Mouse (Mus musculus) midbrain, embryonic 11.5 days (tissue): ENCODE data around the gene Rab2b. TPM values are rescaled to one million over a fixed set of nuclear protein-coding genes. Genes with fewer than 3 reads are reported as not detected.
A peak's percentile ranks its signal among the peaks of the same experiment; 100 is the strongest.

ENCODE experiments used
- ATAC-seq: fragments of 200-750 bp; cut with Nextera tagmentation; 2 replicates; pipeline ENCODE4 v1.8.0; 2017; ENCODE audit warnings: moderate TSS enrichment, moderate library complexity; ENCODE audit not compliant: low FRiP score
- DNase-seq: peaks from one replicate; pipeline ENCODE4 v3.0.0; 2015; ENCODE audit warnings: low spot score; ENCODE audit errors: missing footprints
- H3K27ac ChIP-seq: fragments of 300-500 bp; sonication (generic); 2 replicates; pipeline ENCODE4 v1.5.1; 2014; ENCODE audit warnings: low read depth, low read length
- H3K27me3 ChIP-seq: fragments of 300-500 bp; sonication (generic); 2 replicates; pipeline ENCODE4 v1.6.1; 2014; ENCODE audit warnings: mild to moderate bottlenecking, low read length, moderate library complexity, mixed read lengths; ENCODE audit not compliant: control insufficient read depth, insufficient read depth
- H3K36me3 ChIP-seq: fragments of 300-500 bp; sonication (generic); 2 replicates; pipeline ENCODE4 v1.6.1; 2014; ENCODE audit warnings: mild to moderate bottlenecking, low read length, moderate library complexity, mixed read lengths; ENCODE audit not compliant: control insufficient read depth, insufficient read depth
- H3K4me1 ChIP-seq: fragments of 300-500 bp; sonication (generic); 2 replicates; pipeline ENCODE4 v1.6.1; 2014; ENCODE audit warnings: low read length; ENCODE audit not compliant: control insufficient read depth, insufficient read depth
- H3K4me2 ChIP-seq: fragments of 300-500 bp; sonication (generic); 2 replicates; pipeline ENCODE4 v1.6.1; 2014; ENCODE audit warnings: mild to moderate bottlenecking, moderate library complexity
- H3K4me3 ChIP-seq: fragments of 300-500 bp; sonication (generic); 2 replicates; pipeline ENCODE4 v1.5.1; 2014; ENCODE audit warnings: low read depth, low read length
- H3K9ac ChIP-seq: fragments of 300-500 bp; sonication (generic); 2 replicates; pipeline ENCODE4 v1.6.1; 2014; ENCODE audit warnings: low read length
- H3K9me3 ChIP-seq: fragments of 300-500 bp; sonication (generic); 2 replicates; pipeline ENCODE4 v1.6.1; 2016; ENCODE audit warnings: low read length; ENCODE audit not compliant: control insufficient read depth
- WGBS: fragments of 180-500 bp; shearing (Covaris S2); extraction: QIAGEN DNeasy Blood & Tissue Kit; methylation state at CpG from one replicate; pipeline ENCODE4 v1.1.7; 2014; 5-methylcytosine and 5-hydroxymethylcytosine counted together
- polyA plus RNA-seq: library from polyadenylated mRNA; unstranded; fragments of >200 nt; fragmentation: Nextera tagmentation; extraction: Ambion mirVana; gene quantifications from 2 replicates; pipeline ENCODE4 v1.2.1, GENCODE M21; 2014

Gene Rab2b
- 39.1 and 41.9 TPM in 2 replicates for polyA plus RNA-seq

DNA sequence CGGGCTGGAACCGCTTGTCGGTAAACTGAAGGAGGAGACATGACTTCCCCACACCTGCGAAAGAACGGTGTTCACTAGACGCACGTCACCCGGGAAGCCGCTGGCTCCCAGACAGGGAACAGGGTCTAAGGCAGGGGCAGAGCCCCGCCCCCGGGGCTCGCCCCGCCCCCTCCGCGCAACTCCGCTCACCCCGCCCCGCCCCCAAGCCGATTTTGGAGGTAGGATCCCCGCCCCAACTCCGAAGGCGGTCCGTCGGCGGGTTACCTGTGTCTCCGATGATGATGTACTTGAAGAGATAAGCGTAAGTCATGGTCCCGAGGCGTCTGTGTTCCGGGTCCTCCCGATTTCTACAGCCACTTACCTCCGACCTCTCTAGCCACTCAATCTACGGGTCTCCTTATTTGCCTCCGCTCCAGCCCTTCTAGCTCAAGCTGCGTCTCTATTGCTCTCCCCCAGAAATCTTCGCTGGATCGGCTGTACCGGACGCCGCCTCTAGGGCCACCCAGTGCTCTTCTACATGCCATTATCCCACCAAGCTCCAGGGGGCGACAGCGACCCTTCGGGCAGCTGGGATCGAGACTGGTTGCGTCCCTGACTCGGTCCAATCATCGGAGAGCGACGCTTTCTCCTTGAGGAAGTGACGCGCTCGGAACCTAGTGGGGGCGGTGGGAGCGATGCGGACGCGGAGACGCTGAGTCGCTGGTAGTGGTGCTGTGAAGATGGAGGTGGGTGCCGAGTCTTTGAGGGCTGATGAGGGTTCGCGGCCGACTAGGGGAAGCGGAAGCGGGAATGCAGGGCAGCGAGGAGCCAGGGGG lies at the start of gene Rab2b, which contains the start of gene Tox4:
Gene Rab2b (minus strand): TSS at position 614 of the 815 bp plus-strand sequence.
Gene Tox4 (plus strand): TSS at position 215 of the 815 bp plus-strand sequence.
- peaks cover 3% of the 10 kb centered on the region; the same call in 1 of the 2 replicates for H3K4me1 ChIP-seq
- peak; percentile 98 for ATAC-seq
- H3K4me3 ChIP-seq, result peak within 1 kb of the TSS; percentile 84
- H3K36me3 ChIP-seq, result no peaks in the 10 kb centered on the region
- H3K9ac ChIP-seq, result peak within 1 kb of the TSS; percentile 83
- no peaks in the 10 kb centered on the region for H3K27me3 ChIP-seq
- peak within 1 kb of the TSS; percentile 77 for H3K4me2 ChIP-seq
- DNase-seq, result peak; percentile 99
- H3K27ac ChIP-seq, result peak within 1 kb of the TSS; percentile 51
- H3K9me3 ChIP-seq, result no peaks in the 10 kb centered on the region
- WGBS, result under 1% methylated on average over 60 of the region's 66 CpGs

DNA sequence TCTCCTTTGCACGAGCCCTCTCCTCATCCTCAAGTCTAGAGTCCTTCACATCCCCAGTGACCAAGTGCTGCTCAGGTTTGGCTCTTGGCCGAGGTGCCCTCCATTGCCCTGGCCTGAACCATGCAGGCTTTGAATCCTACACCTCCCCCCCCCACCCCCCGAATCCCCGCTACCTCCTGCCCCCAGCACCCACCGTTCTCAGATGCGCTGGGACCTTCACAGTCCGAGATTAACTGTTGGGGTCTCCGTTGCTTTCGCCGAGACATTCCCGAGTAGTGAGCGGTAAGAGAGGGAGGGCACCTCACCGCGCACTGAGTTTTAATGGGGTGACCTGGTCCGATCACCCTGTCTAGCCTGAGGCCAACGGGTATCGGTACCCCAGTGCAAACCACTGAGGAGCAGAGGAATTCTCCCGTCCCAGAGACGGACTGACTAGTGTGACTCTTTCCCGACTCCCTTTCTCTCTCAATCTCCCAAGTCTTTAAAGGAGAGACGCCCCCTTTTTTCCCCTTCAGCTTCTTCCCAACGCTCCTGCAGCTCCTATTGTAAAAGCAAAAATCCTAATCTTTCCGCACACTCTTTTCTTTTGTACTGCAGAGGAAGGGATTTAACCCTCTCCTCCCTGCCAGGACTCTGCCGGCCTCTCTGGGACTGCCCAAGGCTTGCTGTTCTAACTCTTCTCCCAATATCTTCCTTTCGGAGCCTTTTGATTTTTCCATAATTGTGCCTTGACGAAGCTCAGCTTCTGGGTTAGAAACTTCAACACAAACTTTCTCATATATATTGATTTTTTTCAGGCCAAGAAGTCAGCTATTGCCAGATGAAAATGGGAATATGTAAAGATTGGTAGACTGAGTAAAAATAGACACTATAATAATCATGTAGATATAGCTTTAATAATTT lies 48.8 kb upstream of the Rab2b start, which contains the start of gene Sall2:
Gene Sall2 (minus strand): TSS at position 853 of the 903 bp plus-strand sequence.
- peak; percentile 64 for ATAC-seq
- under 1% methylated on average over 26 of the region's 26 CpGs for WGBS
- Histone ChIP-seq H3K4me1 (peaks cover 41% of the 10 kb centered on the region), H3K4me3 (peak within 1 kb of the TSS; percentile 67), H3K9me3 (no peaks in the 10 kb centered on the region), H3K36me3 (no peaks in the 10 kb centered on the region), H3K9ac (peak within 1 kb of the TSS; percentile 84), H3K27ac (peak within 1 kb of the TSS; percentile 96), H3K4me2 (peak within 1 kb of the TSS; percentile 70), H3K27me3 (no peaks in the 10 kb centered on the region)
- DNase-seq, result peak; percentile 96

DNA sequence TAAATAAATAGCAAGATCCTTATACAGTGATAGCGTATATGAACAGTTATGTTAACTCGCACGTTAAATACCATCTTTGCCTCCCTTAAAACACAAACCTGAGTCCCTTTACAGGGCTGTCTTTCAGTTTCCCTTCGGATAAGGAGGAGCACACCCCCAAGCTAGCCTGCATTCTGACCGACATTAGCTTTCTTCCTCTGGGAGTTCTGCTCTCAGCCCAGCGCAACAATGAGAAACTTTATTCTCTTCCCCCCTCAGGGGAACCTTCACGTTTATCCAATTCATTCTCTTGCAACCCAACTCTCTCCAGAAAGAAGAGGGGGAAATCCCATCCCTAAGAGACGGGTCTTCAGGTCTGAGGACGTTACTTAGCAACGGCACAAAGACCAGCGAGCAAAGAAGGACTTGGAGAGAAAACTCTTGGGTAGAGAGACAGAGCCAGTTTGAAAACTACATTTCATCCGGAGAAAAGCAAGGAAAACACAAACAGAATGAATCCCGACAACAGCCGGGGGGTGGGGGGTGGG lies 48.1 kb upstream of the Rab2b start:
- DNase-seq, result peak; percentile 95
- peaks cover 41% of the 10 kb centered on the region for H3K4me1 ChIP-seq

DNA sequence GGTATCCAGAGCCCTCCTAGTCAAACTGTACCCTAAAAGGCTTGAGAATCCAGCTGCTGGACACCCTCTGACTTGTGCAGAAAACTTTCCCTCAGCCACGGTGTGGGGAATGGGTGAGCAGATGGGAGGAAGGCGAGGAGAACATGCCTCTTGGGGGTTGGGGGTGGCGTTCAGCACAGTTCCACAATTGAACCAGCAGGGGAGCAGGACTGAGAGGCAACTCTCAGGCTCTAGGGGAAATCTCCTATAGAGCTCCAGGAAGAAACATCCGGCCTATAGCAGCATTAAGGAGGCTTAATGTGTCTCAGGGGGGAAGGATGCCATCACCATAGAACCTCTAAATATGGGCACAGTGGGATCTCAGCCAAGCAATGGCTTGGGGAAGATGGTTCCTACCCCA lies 46.5 kb upstream of the Rab2b start:
- Histone ChIP-seq H3K4me1 (peaks cover 29% of the 10 kb centered on the region), H3K27ac (peak overlapping the region; percentile 17; the same call in 1 of the 2 replicates), H3K36me3 (no peaks in the 10 kb centered on the region), H3K4me3 (peak overlapping the region; percentile 67), H3K9me3 (no peaks in the 10 kb centered on the region), H3K4me2 (peak overlapping the region; percentile 70), H3K27me3 (no peaks in the 10 kb centered on the region), H3K9ac (peak overlapping the region; percentile 84)
- peak; percentile 94 for DNase-seq
- peak; percentile 27 for ATAC-seq
- 3% methylated on average over 4 of the region's 4 CpGs for WGBS

More for the DNA sequence above, 48.1 kb upstream of the Rab2b start:
- Histone ChIP-seq H3K9ac (peak overlapping the region; percentile 84), H3K4me2 (peak overlapping the region; percentile 70), H3K27me3 (no peaks in the 10 kb centered on the region), H3K27ac (peak overlapping the region; percentile 96), H3K9me3 (no peaks in the 10 kb centered on the region), H3K4me3 (peak overlapping the region; percentile 67), H3K36me3 (no peaks in the 10 kb centered on the region)
- ATAC-seq, result peak; percentile 74
- WGBS, result under 1% methylated on average over 14 of the region's 14 CpGs

DNA sequence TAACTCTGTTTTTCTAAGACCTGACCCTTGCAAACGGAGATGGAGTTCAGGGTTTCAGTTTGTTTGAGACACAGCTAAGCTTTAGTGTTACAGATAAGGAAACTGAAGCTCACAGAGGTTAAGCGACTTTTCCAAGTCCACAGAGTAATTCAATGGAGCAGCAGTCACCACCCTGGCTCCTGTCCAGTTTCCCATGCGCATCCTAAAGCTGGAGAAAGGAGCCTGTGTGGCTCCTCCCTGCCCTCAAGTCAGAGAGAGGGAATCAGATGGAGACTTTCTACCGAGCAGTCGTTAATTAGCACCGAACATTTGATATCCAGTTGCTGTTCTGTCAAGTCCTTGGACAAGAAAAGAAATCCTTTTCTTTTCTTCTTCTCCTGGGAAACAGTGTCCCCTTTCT lies 40.0 kb upstream of the Rab2b start:
- no peaks in the 10 kb centered on the region for H3K9me3 ChIP-seq
- DNase-seq, result no peak
- no peak overlapping the region for H3K9ac ChIP-seq
- 84% methylated on average over 6 of the region's 6 CpGs for WGBS
- no peak overlapping the region for H3K4me2 ChIP-seq
- no peak overlapping the region for H3K4me3 ChIP-seq
- H3K36me3 ChIP-seq, result peaks cover 9% of the 10 kb centered on the region
- no peak for ATAC-seq
- no peak overlapping the region for H3K27ac ChIP-seq
- no peaks in the 10 kb centered on the region for H3K27me3 ChIP-seq
- peaks cover 19% of the 10 kb centered on the region for H3K4me1 ChIP-seq

DNA sequence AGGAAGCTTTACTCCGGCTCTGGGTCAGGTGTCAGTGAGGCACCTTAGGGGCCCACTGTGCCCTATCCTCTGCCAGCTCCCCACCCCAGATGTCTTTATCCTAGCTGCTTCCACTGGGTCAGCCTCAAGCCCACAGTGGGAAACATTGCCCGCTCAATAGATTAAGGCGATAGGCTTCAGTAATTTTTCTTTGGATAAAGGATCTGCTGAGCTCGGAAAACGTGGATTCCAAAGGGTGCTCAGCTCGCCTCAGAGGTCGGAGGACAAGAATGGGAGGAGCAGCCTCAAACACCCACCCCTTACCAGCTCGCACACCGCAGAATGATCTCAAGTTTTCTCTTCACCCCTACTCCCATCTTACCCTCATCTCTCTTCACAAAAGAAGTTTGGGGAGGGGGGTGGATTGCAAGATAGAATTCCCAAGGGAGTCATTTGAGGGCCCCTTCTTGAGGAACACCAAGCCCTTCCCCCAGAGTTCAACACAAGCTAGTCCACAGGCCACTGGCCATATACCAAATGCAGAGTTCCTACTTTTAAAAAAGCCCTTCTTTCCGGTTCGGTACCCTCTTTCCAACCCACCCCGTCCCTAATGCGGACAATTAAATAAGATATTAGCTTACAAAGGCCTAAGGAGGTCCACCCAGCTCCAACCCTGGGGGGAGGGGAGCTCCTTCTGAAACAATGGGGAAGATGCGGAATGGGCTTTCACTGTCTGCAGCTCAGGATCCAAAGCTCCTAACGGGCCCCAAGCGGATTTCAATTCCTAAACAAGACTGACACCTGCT lies 37.3 kb upstream of the Rab2b start:
- peak overlapping the region; percentile 87 for H3K4me2 ChIP-seq
- H3K4me1 ChIP-seq, result peaks cover 29% of the 10 kb centered on the region
- peaks cover 35% of the 10 kb centered on the region for H3K36me3 ChIP-seq
- peak overlapping the region; percentile 78 for H3K9ac ChIP-seq
- ATAC-seq (peak; percentile 86), DNase-seq (peak; percentile 96)
- WGBS, result 1% methylated on average over 16 of the region's 16 CpGs
- H3K27ac ChIP-seq, result peak overlapping the region; percentile 91
- H3K9me3 ChIP-seq, result no peaks in the 10 kb centered on the region
- no peaks in the 10 kb centered on the region for H3K27me3 ChIP-seq
- H3K4me3 ChIP-seq, result peak overlapping the region; percentile 53

DNA sequence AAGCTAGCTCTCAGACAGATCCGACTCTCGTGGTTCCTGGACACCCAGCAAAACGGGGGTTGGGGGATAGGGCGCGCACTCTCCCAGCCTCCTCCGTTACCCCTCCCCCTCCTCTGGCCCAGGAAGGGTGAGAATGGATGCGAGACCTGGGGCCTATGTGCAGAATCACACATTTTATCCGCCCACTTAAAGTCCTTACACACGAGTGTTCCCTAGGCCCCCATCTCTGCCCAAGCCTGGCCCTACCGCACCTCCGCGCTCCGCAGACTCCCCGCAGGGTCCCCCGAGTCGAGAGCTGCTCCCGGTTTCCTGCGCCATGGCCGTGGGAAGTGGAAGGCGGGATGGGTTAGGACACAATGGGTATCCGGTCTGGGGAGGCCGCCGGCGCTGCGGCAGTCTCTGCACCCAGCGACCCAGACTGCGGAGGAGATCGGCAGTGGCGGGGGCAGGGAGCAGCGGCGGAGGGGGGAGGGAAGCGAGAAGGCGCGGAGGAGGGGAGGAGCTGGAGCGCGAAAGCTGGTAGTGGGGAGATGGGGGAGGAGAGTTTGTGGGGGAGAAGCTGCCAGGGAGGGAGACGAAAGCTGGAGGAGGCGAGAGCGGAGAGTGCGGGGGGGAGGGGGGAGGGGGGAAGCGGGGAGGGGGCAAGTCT lies 36.6 kb upstream of the Rab2b start:
- peak overlapping the region; percentile 78 for H3K9ac ChIP-seq
- H3K9me3 ChIP-seq, result no peaks in the 10 kb centered on the region
- H3K4me1 ChIP-seq, result peaks cover 29% of the 10 kb centered on the region
- peaks cover 42% of the 10 kb centered on the region for H3K36me3 ChIP-seq
- H3K4me3 ChIP-seq, result peak overlapping the region; percentile 53
- DNase-seq (peak; percentile 97), ATAC-seq (peak; percentile 89)
- WGBS, result under 1% methylated on average over 31 of the region's 41 CpGs
- H3K27me3 ChIP-seq, result no peaks in the 10 kb centered on the region
- peak overlapping the region; percentile 91 for H3K27ac ChIP-seq
- H3K4me2 ChIP-seq, result peak overlapping the region; percentile 87
